Mouse (Mus musculus): ENCODE data around the gene Pde7b.

- TF ChIP-seq CTCF (IDR thresholded peaks at IDR 0.05; ENCODE audit: insufficient read depth, low read depth, low read length) = no peak
- no peak for TF ChIP-seq POLR2A (IDR thresholded peaks at IDR 0.05; ENCODE audit: insufficient read depth, low read depth, low read length)
Measured at GRCm38 (mm10) chr10:20473505-20473904, 251.4 kb downstream of the Pde7b start.
